20 mouse cellular contexts compared by ENCODE assay signal in the genomic region with DNA sequence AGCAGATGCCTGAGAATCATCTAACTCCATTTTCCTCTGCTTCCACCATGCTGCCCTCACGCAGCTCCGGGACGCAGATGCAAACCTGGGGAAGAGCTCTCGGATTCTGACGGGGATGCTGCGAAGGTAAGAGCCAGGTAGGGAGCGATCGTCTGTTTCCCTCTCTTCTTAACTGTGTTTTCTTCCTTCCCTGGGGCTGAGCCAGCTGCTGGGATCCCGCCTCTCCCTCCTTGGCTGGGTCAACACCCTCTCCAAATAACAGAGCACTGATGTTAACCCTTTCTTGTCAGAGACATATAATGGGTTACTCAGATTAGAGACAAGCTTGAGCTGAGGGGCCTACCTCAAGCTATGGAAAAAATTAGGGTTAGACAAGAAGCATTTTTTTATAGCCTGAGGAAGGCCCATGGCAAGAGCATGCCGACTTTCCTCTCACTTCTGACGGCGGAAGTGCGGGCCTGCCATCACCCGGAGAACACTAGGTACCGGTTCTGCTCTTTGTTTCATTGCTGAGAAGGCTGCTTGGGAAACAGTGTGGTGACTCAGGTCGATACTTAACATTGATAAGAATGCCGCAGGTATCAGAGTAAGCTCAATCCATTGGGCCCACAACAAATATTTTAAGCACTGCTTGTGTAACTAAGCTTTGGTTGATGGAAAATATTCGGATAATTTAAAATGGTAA.
DNase-seq lines count a peak whose midpoint lies in the region; ATAC-seq and TF ChIP-seq lines count a peak whose summit lies in the region.
"Had no signal": no experiment of that assay in that cellular context is flagged by ENCODE, and none has a peak within 500 bp of the region (broad histone marks: within the 10 kb centered on the region; RNA-seq: fewer than 3 reads in every experiment).

No protein-coding gene starts in this region.

- TF ChIP-seq EP300 in stomach, postnatal 0 days (optimal IDR thresholded peaks at IDR 0.05) = no peak

- no peak for TF ChIP-seq CTCF in intestine, postnatal 0 days (IDR thresholded peaks at IDR 0.05; ENCODE audit: low read depth)
- TF ChIP-seq CTCF in stomach, postnatal 0 days (IDR thresholded peaks at IDR 0.05; ENCODE audit: low read depth) = no peak

- no peak overlapping the region for H3K4me3 ChIP-seq in intestine, embryonic 14.5 days (ENCODE audit: low read depth, low read length)
- no peak overlapping the region for H3K4me3 ChIP-seq in intestine, postnatal 0 days (ENCODE audit: low read depth, low read length)
- H3K4me3 ChIP-seq in midbrain, embryonic 10.5 days = no peak overlapping the region
- no peak overlapping the region for H3K4me3 ChIP-seq in midbrain, embryonic 14.5 days (replicated peaks; ENCODE audit: low read depth, low read length)
- H3K4me3 ChIP-seq in liver, embryonic 15.5 days (replicated peaks) = no peak overlapping the region
- no peak overlapping the region for H3K4me3 ChIP-seq in stomach, postnatal 0 days (ENCODE audit: low read depth, low read length)
- H3K4me3 ChIP-seq: gastrocnemius, adult 2 months; limb, embryonic 13.5 days; midbrain, embryonic 12.5 days had no signal

- no peak overlapping the region for H3K9ac ChIP-seq in intestine, embryonic 14.5 days (ENCODE audit: low read length)
- H3K9ac ChIP-seq in intestine, postnatal 0 days (ENCODE audit: low read depth, low read length) = no peak overlapping the region
- no peak overlapping the region for H3K9ac ChIP-seq in midbrain, embryonic 14.5 days (replicated peaks; ENCODE audit: low read length)
- no peak overlapping the region for H3K9ac ChIP-seq in liver, embryonic 15.5 days
- no peak overlapping the region for H3K9ac ChIP-seq in stomach, postnatal 0 days (ENCODE audit: low read length)
- H3K9ac ChIP-seq: limb, embryonic 13.5 days; midbrain, embryonic 12.5 days had no signal

- H3K27ac ChIP-seq in intestine, embryonic 14.5 days (ENCODE audit: low read depth) = no peak overlapping the region
- H3K27ac ChIP-seq in intestine, postnatal 0 days (ENCODE audit: low read depth, low read length) = no peak overlapping the region
- peak overlapping the region; percentile 43; the same call in 1 of the 2 replicates for H3K27ac ChIP-seq in midbrain, embryonic 10.5 days (replicated peaks)
- no peak overlapping the region for H3K27ac ChIP-seq in midbrain, embryonic 14.5 days (replicated peaks; ENCODE audit: low read depth, low read length)
- H3K27ac ChIP-seq in liver, embryonic 15.5 days (replicated peaks) = 0 out of 2 replicates have a peak overlapping the region, but pooled peaks have one; percentile 29
- no peak overlapping the region for H3K27ac ChIP-seq in stomach, postnatal 0 days (replicated peaks)
- H3K27ac ChIP-seq: gastrocnemius, adult 2 months; limb, embryonic 13.5 days; midbrain, embryonic 12.5 days had no signal

- H3K9me3 ChIP-seq in intestine, embryonic 14.5 days (ENCODE audit: control insufficient read depth, low read length) = no peaks in the 10 kb centered on the region
- H3K9me3 ChIP-seq in intestine, postnatal 0 days (ENCODE audit: control insufficient read depth) = no peaks in the 10 kb centered on the region
- no peaks in the 10 kb centered on the region for H3K9me3 ChIP-seq in midbrain, embryonic 10.5 days (replicated peaks)
- no peaks in the 10 kb centered on the region for H3K9me3 ChIP-seq in midbrain, embryonic 14.5 days (ENCODE audit: control insufficient read depth, low read length)
- H3K9me3 ChIP-seq in liver, embryonic 15.5 days (replicated peaks) = no peaks in the 10 kb centered on the region
- no peaks in the 10 kb centered on the region for H3K9me3 ChIP-seq in stomach, postnatal 0 days (ENCODE audit: control insufficient read depth, low read length)
- H3K9me3 ChIP-seq: limb, embryonic 13.5 days; midbrain, embryonic 12.5 days had no signal

- no peak for ATAC-seq in intestine, embryonic 14.5 days (replicated peaks; ENCODE audit: low FRiP score, low TSS enrichment, low read depth)
- no peak for ATAC-seq in intestine, postnatal 0 days
- ATAC-seq in midbrain, embryonic 14.5 days (ENCODE audit: low FRiP score, low TSS enrichment) = no peak
- ATAC-seq in liver, embryonic 15.5 days (ENCODE audit: insufficient read depth) = no peak
- 0 out of 2 replicates have a peak, but pooled peaks have one; percentile 51 for ATAC-seq in stomach, postnatal 0 days (ENCODE audit: low FRiP score, low TSS enrichment)
- no peak for ATAC-seq in granulocyte monocyte progenitor cell, adult 5-6 weeks (replicated peaks; ENCODE audit: poor library complexity, severe bottlenecking)
- ATAC-seq: CD4-positive, CD25-positive, alpha-beta regulatory T cell, adult 4 months; forebrain, embryonic 14.5 days; lung, postnatal 0 days had no signal

- H3K36me3 ChIP-seq in intestine, embryonic 14.5 days (ENCODE audit: control insufficient read depth, insufficient read depth, low read length) = no peaks in the 10 kb centered on the region
- H3K36me3 ChIP-seq in intestine, postnatal 0 days (ENCODE audit: control insufficient read depth, insufficient read depth) = peaks cover 4% of the 10 kb centered on the region; the same call in 1 of the 2 replicates
- no peaks in the 10 kb centered on the region for H3K36me3 ChIP-seq in midbrain, embryonic 10.5 days
- no peaks in the 10 kb centered on the region for H3K36me3 ChIP-seq in midbrain, embryonic 14.5 days (ENCODE audit: control insufficient read depth, insufficient read depth, low read length)
- 0 out of 2 replicates have a peak, but pooled peaks cover 2% of the 10 kb centered on the region for H3K36me3 ChIP-seq in liver, embryonic 15.5 days (replicated peaks)
- no peaks in the 10 kb centered on the region for H3K36me3 ChIP-seq in stomach, postnatal 0 days (ENCODE audit: control insufficient read depth, insufficient read depth, low read length)
- H3K36me3 ChIP-seq: limb, embryonic 13.5 days; midbrain, embryonic 12.5 days had no signal

- peaks cover 29% of the 10 kb centered on the region for H3K4me1 ChIP-seq in intestine, embryonic 14.5 days (replicated peaks; ENCODE audit: control insufficient read depth, insufficient read depth, low read length)
- H3K4me1 ChIP-seq in intestine, postnatal 0 days (replicated peaks; ENCODE audit: control insufficient read depth, insufficient read depth, low read length) = 0 out of 2 replicates have a peak, but pooled peaks cover 3% of the 10 kb centered on the region
- H3K4me1 ChIP-seq in midbrain, embryonic 10.5 days = peaks cover 24% of the 10 kb centered on the region
- 0 out of 2 replicates have a peak, but pooled peaks cover 4% of the 10 kb centered on the region for H3K4me1 ChIP-seq in midbrain, embryonic 14.5 days (ENCODE audit: control insufficient read depth, insufficient read depth, low read length)
- H3K4me1 ChIP-seq in liver, embryonic 15.5 days (replicated peaks) = peaks cover 5% of the 10 kb centered on the region
- H3K4me1 ChIP-seq in stomach, postnatal 0 days (replicated peaks; ENCODE audit: control insufficient read depth, insufficient read depth) = peaks cover 2% of the 10 kb centered on the region; the same call in 1 of the 2 replicates

- DNase-seq in intestine, embryonic 14.5 days (ENCODE audit: low spot score) = no peak
- DNase-seq in midbrain, embryonic 10.5 days (ENCODE audit: low spot score) = no peak
- DNase-seq in midbrain, embryonic 14.5 days = no peak
- DNase-seq in stomach, postnatal 0 days (ENCODE audit: low spot score) = peak; percentile 69
- DNase-seq in adrenal gland, adult (ENCODE audit: inconsistent age in 2 of 2, low spot score in 1 of 2) = no peak
- DNase-seq: cerebellum, adult 11-12 months; cerebellum, postnatal 10 days; gastrocnemius, adult 2 months; kidney, adult 8-10 months; kidney, postnatal 14 days; thymus, postnatal 25 days had no signal

- peak overlapping the region; percentile 26 for H3K4me2 ChIP-seq in intestine, embryonic 14.5 days (ENCODE audit: low read length)
- H3K4me2 ChIP-seq in intestine, postnatal 0 days (replicated peaks; ENCODE audit: low read depth) = no peak overlapping the region
- H3K4me2 ChIP-seq in midbrain, embryonic 14.5 days (ENCODE audit: low read length) = no peak overlapping the region
- H3K4me2 ChIP-seq in liver, embryonic 15.5 days = peak overlapping the region; percentile 41
- H3K4me2 ChIP-seq in stomach, postnatal 0 days (replicated peaks; ENCODE audit: low read depth) = peak overlapping the region; percentile 17; the same call in 1 of the 2 replicates
- H3K4me2 ChIP-seq: heart, embryonic 11.5 days; limb, embryonic 13.5 days; midbrain, embryonic 12.5 days had no signal

- H3K27me3 ChIP-seq in intestine, embryonic 14.5 days (replicated peaks; ENCODE audit: control insufficient read depth, insufficient read depth, low read length) = no peaks in the 10 kb centered on the region
- H3K27me3 ChIP-seq in intestine, postnatal 0 days (replicated peaks; ENCODE audit: control insufficient read depth, insufficient read depth, low read length) = no peaks in the 10 kb centered on the region
- H3K27me3 ChIP-seq in midbrain, embryonic 10.5 days (ENCODE audit: low read depth, poor library complexity, severe bottlenecking) = 0 out of 2 replicates have a peak, but pooled peaks cover 2% of the 10 kb centered on the region
- no peaks in the 10 kb centered on the region for H3K27me3 ChIP-seq in midbrain, embryonic 14.5 days (ENCODE audit: control insufficient read depth, insufficient read depth, low read length)
- no peaks in the 10 kb centered on the region for H3K27me3 ChIP-seq in liver, embryonic 15.5 days
- H3K27me3 ChIP-seq in stomach, postnatal 0 days (ENCODE audit: control insufficient read depth, insufficient read depth, low read length) = no peaks in the 10 kb centered on the region
- H3K27me3 ChIP-seq: midbrain, embryonic 12.5 days had no signal

- 57% methylated on average over 18 of the region's 18 CpGs for WGBS in intestine, embryonic 14.5 days
- WGBS in intestine, postnatal 0 days = 65% methylated on average over 18 of the region's 18 CpGs
- 64% methylated on average over 18 of the region's 18 CpGs for WGBS in midbrain, embryonic 10.5 days
- 67% methylated on average over 18 of the region's 18 CpGs for WGBS in midbrain, embryonic 14.5 days
- WGBS in liver, embryonic 15.5 days (ENCODE audit: insufficient replicate concordance) = 78% methylated on average over 18 of the region's 18 CpGs
- WGBS in stomach, postnatal 0 days = 46% methylated on average over 18 of the region's 18 CpGs

Comparison
In these comparisons a context has a peak if more than half of its experiments do, and no peak if none do; other contexts are left out.
1. H3K27ac ChIP-seq: peak in midbrain, embryonic 10.5 days (single experiment) and liver, embryonic 15.5 days (single experiment); none in intestine, embryonic 14.5 days (single experiment), intestine, postnatal 0 days (single experiment), midbrain, embryonic 14.5 days (single experiment) and stomach, postnatal 0 days (single experiment).
2. H3K4me2 ChIP-seq: peak in intestine, embryonic 14.5 days (single experiment), liver, embryonic 15.5 days (single experiment) and stomach, postnatal 0 days (single experiment); none in intestine, postnatal 0 days (single experiment) and midbrain, embryonic 14.5 days (single experiment).